ENCODE assay signal across 24 mouse cellular contexts in the genomic region with DNA sequence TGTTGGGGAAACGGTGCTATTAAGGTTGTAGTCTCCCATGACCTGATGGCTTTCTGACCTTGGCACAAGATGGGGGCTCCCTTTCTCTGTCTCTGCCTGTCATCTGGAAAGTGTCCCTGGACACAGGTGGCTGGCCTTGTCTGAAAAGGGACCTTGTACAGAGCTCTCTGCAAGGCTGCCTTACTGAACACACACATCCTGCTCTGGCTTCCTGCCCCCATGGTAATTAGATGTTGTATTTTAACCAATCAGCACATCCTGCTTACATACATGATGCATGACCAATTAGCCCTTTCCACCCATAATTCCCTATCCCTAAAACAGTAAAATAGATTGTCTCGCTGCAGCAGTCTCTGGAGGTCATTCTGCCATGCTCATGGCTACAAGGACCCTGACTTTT.
A peak's percentile ranks its signal among the peaks of the same experiment; 100 is the strongest.
DNase-seq lines count a peak whose midpoint lies in the region; ATAC-seq and TF ChIP-seq lines count a peak whose summit lies in the region.
"Had no signal": no experiment of that assay in that cellular context is flagged by ENCODE, and none has a peak within 500 bp of the region (broad histone marks: within the 10 kb centered on the region; RNA-seq: fewer than 3 reads in every experiment).

No protein-coding gene starts in this region.

- H3K36me3 ChIP-seq in kidney, postnatal 0 days (ENCODE audit: insufficient read depth, low read length) = no peaks in the 10 kb centered on the region
- H3K36me3 ChIP-seq in embryonic facial prominence, embryonic 11.5 days (replicated peaks; ENCODE audit: control insufficient read depth, insufficient read depth, low read depth, low read length) = no peaks in the 10 kb centered on the region
- H3K36me3 ChIP-seq: embryonic facial prominence, embryonic 15.5 days; forebrain, embryonic 12.5 days; hindbrain, embryonic 10.5 days; limb, embryonic 12.5 days; liver, embryonic 15.5 days; midbrain, embryonic 10.5 days; midbrain, embryonic 15.5 days had no signal

- H3K9ac ChIP-seq in kidney, postnatal 0 days (ENCODE audit: low read depth, low read length) = no peak overlapping the region
- no peak overlapping the region for H3K9ac ChIP-seq in embryonic facial prominence, embryonic 11.5 days (replicated peaks; ENCODE audit: low read length)
- H3K9ac ChIP-seq: embryonic facial prominence, embryonic 15.5 days; forebrain, embryonic 12.5 days; forebrain, postnatal 0 days; limb, embryonic 12.5 days; liver, embryonic 15.5 days; lung, embryonic 14.5 days; midbrain, embryonic 15.5 days had no signal

- H3K27me3 ChIP-seq in kidney, postnatal 0 days (ENCODE audit: insufficient read depth, low read length) = no peaks in the 10 kb centered on the region
- no peaks in the 10 kb centered on the region for H3K27me3 ChIP-seq in embryonic facial prominence, embryonic 11.5 days (ENCODE audit: control insufficient read depth, insufficient read depth, low read length)
- H3K27me3 ChIP-seq: embryonic facial prominence, embryonic 15.5 days; forebrain, embryonic 12.5 days; limb, embryonic 12.5 days; liver, embryonic 15.5 days; midbrain, embryonic 15.5 days had no signal

- H3K9me3 ChIP-seq in kidney, postnatal 0 days (replicated peaks; ENCODE audit: low read length) = no peaks in the 10 kb centered on the region
- H3K9me3 ChIP-seq in embryonic facial prominence, embryonic 11.5 days (replicated peaks; ENCODE audit: control insufficient read depth, low read length) = no peaks in the 10 kb centered on the region
- H3K9me3 ChIP-seq: embryonic facial prominence, embryonic 15.5 days; forebrain, embryonic 12.5 days; hindbrain, embryonic 10.5 days; limb, embryonic 12.5 days; liver, embryonic 15.5 days; midbrain, embryonic 10.5 days; midbrain, embryonic 15.5 days had no signal

- H3K27ac ChIP-seq in kidney, postnatal 0 days = no peak overlapping the region
- no peak overlapping the region for H3K27ac ChIP-seq in embryonic facial prominence, embryonic 11.5 days (replicated peaks; ENCODE audit: low read depth, low read length)
- H3K27ac ChIP-seq: embryonic facial prominence, embryonic 15.5 days; forebrain, embryonic 12.5 days; hindbrain, embryonic 10.5 days; limb, embryonic 12.5 days; liver, embryonic 15.5 days; midbrain, embryonic 10.5 days; midbrain, embryonic 15.5 days had no signal

- peak; percentile 39 for DNase-seq in adrenal gland, adult 8-10 months
- no peak for DNase-seq in adrenal gland, postnatal 4 days (ENCODE audit: low spot score in 2 of 2)
- no peak for DNase-seq in kidney, postnatal 0 days (ENCODE audit: low spot score)
- DNase-seq in kidney, postnatal 14 days = no peak
- DNase-seq in embryonic facial prominence, embryonic 11.5 days (ENCODE audit: low spot score) = no peak
- DNase-seq in urinary bladder, postnatal 36 days (ENCODE audit: low spot score in 2 of 2) = no peak
- DNase-seq in urinary bladder, adult 18-20 months (ENCODE audit: low spot score in 2 of 2) = no peak
- DNase-seq: cerebellum, adult 11 months; cerebellum, adult 9-11 months; forebrain, postnatal 0 days; heart, postnatal 14 days; lung, embryonic 14.5 days; lung, postnatal 14 days; right cerebral cortex, postnatal 25 days; thymus, postnatal 14 days had no signal

- TF ChIP-seq CTCF in kidney, postnatal 0 days (IDR thresholded peaks at IDR 0.05; ENCODE audit: low read depth) = no peak

- 33% methylated on average over 2 of the region's 2 CpGs for WGBS in kidney, postnatal 0 days
- WGBS in embryonic facial prominence, embryonic 11.5 days = 63% methylated on average over 2 of the region's 2 CpGs

- no peaks in the 10 kb centered on the region for H3K4me1 ChIP-seq in kidney, postnatal 0 days (replicated peaks; ENCODE audit: insufficient read depth, low read length)
- H3K4me1 ChIP-seq in embryonic facial prominence, embryonic 11.5 days (ENCODE audit: control insufficient read depth, insufficient read depth, low read length) = no peaks in the 10 kb centered on the region
- H3K4me1 ChIP-seq: embryonic facial prominence, embryonic 15.5 days; liver, embryonic 15.5 days; midbrain, embryonic 15.5 days had no signal

- peak; percentile 52; the same call in 1 of the 2 replicates for ATAC-seq in kidney, postnatal 0 days (replicated peaks; ENCODE audit: low FRiP score, low read depth)
- 0 out of 2 replicates have a peak, but pooled peaks have one; percentile 9 for ATAC-seq in embryonic facial prominence, embryonic 11.5 days (replicated peaks; ENCODE audit: insufficient number of reproducible peaks, low FRiP score, low TSS enrichment, low read depth)
- ATAC-seq: forebrain, postnatal 0 days; hindbrain, embryonic 16.5 days; intestine, embryonic 16.5 days; midbrain, embryonic 15.5 days had no signal

- H3K4me2 ChIP-seq in kidney, postnatal 0 days (ENCODE audit: low read length) = no peak overlapping the region
- no peak overlapping the region for H3K4me2 ChIP-seq in embryonic facial prominence, embryonic 11.5 days (ENCODE audit: low read depth, low read length)
- H3K4me2 ChIP-seq: embryonic facial prominence, embryonic 15.5 days; forebrain, embryonic 12.5 days; limb, embryonic 12.5 days; liver, embryonic 15.5 days; lung, embryonic 14.5 days; midbrain, embryonic 15.5 days had no signal

- no peak overlapping the region for H3K4me3 ChIP-seq in kidney, postnatal 0 days (replicated peaks; ENCODE audit: low read depth, low read length)
- no peak overlapping the region for H3K4me3 ChIP-seq in embryonic facial prominence, embryonic 11.5 days (ENCODE audit: low read depth, low read length)
- H3K4me3 ChIP-seq: embryonic facial prominence, embryonic 15.5 days; forebrain, embryonic 12.5 days; hindbrain, embryonic 10.5 days; limb, embryonic 12.5 days; liver, embryonic 15.5 days; midbrain, embryonic 10.5 days; midbrain, embryonic 15.5 days had no signal
